Mouse (Mus musculus): Measurements from ENCODE around the gene Tiam2. TPM values are rescaled to one million over a fixed set of nuclear protein-coding genes. Genes with fewer than 3 reads are reported as not detected.

The Tiam2 gene
- polyA plus RNA-seq, 1 experiment from 2014 or later, result 6.0 TPM

- H3K4me3 ChIP-seq (ENCODE audit: low read length), result no peak overlapping the region
- ATAC-seq (ENCODE audit: low read depth), result no peak
- H3K4me1 ChIP-seq (replicated peaks; ENCODE audit: control insufficient read depth, insufficient read depth, low read length), result no peaks in the 10 kb centered on the region
- H3K27me3 ChIP-seq (ENCODE audit: control insufficient read depth, insufficient read depth, low read depth, low read length), result no peaks in the 10 kb centered on the region
- 88% methylated on average over 1 of the region's 1 CpGs for WGBS
- no peak overlapping the region for H3K4me2 ChIP-seq (ENCODE audit: low read depth, low read length)
- H3K27ac ChIP-seq (ENCODE audit: low read length), result no peak overlapping the region
- no peak overlapping the region for H3K9ac ChIP-seq (ENCODE audit: low read length)
- no peaks in the 10 kb centered on the region for H3K36me3 ChIP-seq (ENCODE audit: control insufficient read depth, insufficient read depth, low read length)
- H3K9me3 ChIP-seq (ENCODE audit: control insufficient read depth, low read length), result no peaks in the 10 kb centered on the region
Observed at GRCm38 (mm10) chr17:3505711-3506110, 179.3 kb downstream of the Tiam2 start.

- H3K4me1 ChIP-seq (replicated peaks; ENCODE audit: control insufficient read depth, insufficient read depth, low read length), result no peaks in the 10 kb centered on the region
- no peak overlapping the region for H3K27ac ChIP-seq (ENCODE audit: low read length)
- H3K27me3 ChIP-seq (ENCODE audit: control insufficient read depth, insufficient read depth, low read depth, low read length), result no peaks in the 10 kb centered on the region
- H3K4me3 ChIP-seq (ENCODE audit: low read length), result no peak overlapping the region
- H3K9me3 ChIP-seq (ENCODE audit: control insufficient read depth, low read length), result no peaks in the 10 kb centered on the region
- no peak overlapping the region for H3K9ac ChIP-seq (ENCODE audit: low read length)
- WGBS, result 78% methylated on average over 8 of the region's 8 CpGs
- no peak for ATAC-seq (ENCODE audit: low read depth)
- H3K36me3 ChIP-seq (ENCODE audit: control insufficient read depth, insufficient read depth, low read length), result no peaks in the 10 kb centered on the region
- no peak overlapping the region for H3K4me2 ChIP-seq (ENCODE audit: low read depth, low read length)
Observed at GRCm38 (mm10) chr17:3506508-3506907, 180.1 kb downstream of the Tiam2 start.

GRCm38 (mm10) chr17:3509841-3510240 is 183.5 kb downstream of the Tiam2 start:
- Histone ChIP-seq H3K27me3 (ENCODE audit: control insufficient read depth, insufficient read depth, low read depth, low read length) (no peaks in the 10 kb centered on the region), H3K36me3 (ENCODE audit: control insufficient read depth, insufficient read depth, low read length) (no peaks in the 10 kb centered on the region), H3K4me2 (ENCODE audit: low read depth, low read length) (no peak overlapping the region), H3K9ac (ENCODE audit: low read length) (no peak overlapping the region), H3K4me1 (replicated peaks; ENCODE audit: control insufficient read depth, insufficient read depth, low read length) (no peaks in the 10 kb centered on the region), H3K27ac (ENCODE audit: low read length) (no peak overlapping the region), H3K4me3 (ENCODE audit: low read length) (no peak overlapping the region), H3K9me3 (ENCODE audit: control insufficient read depth, low read length) (no peaks in the 10 kb centered on the region)
- WGBS, result 11% methylated on average over 1 of the region's 1 CpGs
- ATAC-seq (ENCODE audit: low read depth), result no peak; the same call in 1 of the 2 replicates

GRCm38 (mm10) chr17:3514316-3514715 is 187.9 kb downstream of the Tiam2 start:
- no peak overlapping the region for H3K4me3 ChIP-seq (ENCODE audit: low read length)
- no peak overlapping the region for H3K9ac ChIP-seq (ENCODE audit: low read length)
- no peak overlapping the region for H3K4me2 ChIP-seq (ENCODE audit: low read depth, low read length)
- H3K27me3 ChIP-seq (ENCODE audit: control insufficient read depth, insufficient read depth, low read depth, low read length), result no peaks in the 10 kb centered on the region
- WGBS, result 82% methylated on average over 5 of the region's 5 CpGs
- no peaks in the 10 kb centered on the region for H3K9me3 ChIP-seq (ENCODE audit: control insufficient read depth, low read length)
- H3K36me3 ChIP-seq (ENCODE audit: control insufficient read depth, insufficient read depth, low read length), result peaks cover 5% of the 10 kb centered on the region
- H3K4me1 ChIP-seq (replicated peaks; ENCODE audit: control insufficient read depth, insufficient read depth, low read length), result no peaks in the 10 kb centered on the region
- no peak overlapping the region for H3K27ac ChIP-seq (ENCODE audit: low read length)
- ATAC-seq (ENCODE audit: low read depth), result no peak

- no peaks in the 10 kb centered on the region for H3K27me3 ChIP-seq (ENCODE audit: control insufficient read depth, insufficient read depth, low read depth, low read length)
- no peak overlapping the region for H3K9ac ChIP-seq (ENCODE audit: low read length)
- no peak overlapping the region for H3K4me3 ChIP-seq (ENCODE audit: low read length)
- H3K4me2 ChIP-seq (ENCODE audit: low read depth, low read length), result no peak overlapping the region
- H3K9me3 ChIP-seq (ENCODE audit: control insufficient read depth, low read length), result no peaks in the 10 kb centered on the region
- no peak overlapping the region for H3K27ac ChIP-seq (ENCODE audit: low read length)
- no peaks in the 10 kb centered on the region for H3K4me1 ChIP-seq (replicated peaks; ENCODE audit: control insufficient read depth, insufficient read depth, low read length)
- no peak for ATAC-seq (ENCODE audit: low read depth)
- H3K36me3 ChIP-seq (ENCODE audit: control insufficient read depth, insufficient read depth, low read length), result peaks cover 5% of the 10 kb centered on the region
- 89% methylated on average over 8 of the region's 8 CpGs for WGBS
Observed at GRCm38 (mm10) chr17:3515851-3516250, 189.5 kb downstream of the Tiam2 start.

- Histone ChIP-seq H3K9me3 (ENCODE audit: control insufficient read depth, low read length) (no peaks in the 10 kb centered on the region), H3K27me3 (ENCODE audit: control insufficient read depth, insufficient read depth, low read depth, low read length) (no peaks in the 10 kb centered on the region), H3K9ac (ENCODE audit: low read length) (no peak overlapping the region), H3K4me2 (ENCODE audit: low read depth, low read length) (no peak overlapping the region), H3K27ac (ENCODE audit: low read length) (no peak overlapping the region), H3K4me3 (ENCODE audit: low read length) (no peak overlapping the region), H3K36me3 (ENCODE audit: control insufficient read depth, insufficient read depth, low read length) (peaks cover 5% of the 10 kb centered on the region), H3K4me1 (replicated peaks; ENCODE audit: control insufficient read depth, insufficient read depth, low read length) (no peaks in the 10 kb centered on the region)
- no peak for ATAC-seq (ENCODE audit: low read depth)
- WGBS, result 65% methylated on average over 9 of the region's 9 CpGs
Observed at GRCm38 (mm10) chr17:3516406-3516805, 190.0 kb downstream of the Tiam2 start.

- H3K9me3 ChIP-seq (ENCODE audit: control insufficient read depth, low read length), result no peaks in the 10 kb centered on the region
- no peak overlapping the region for H3K4me2 ChIP-seq (ENCODE audit: low read depth, low read length)
- no peak overlapping the region for H3K4me3 ChIP-seq (ENCODE audit: low read length)
- WGBS, result 91% methylated on average over 5 of the region's 5 CpGs
- no peak overlapping the region for H3K27ac ChIP-seq (ENCODE audit: low read length)
- H3K9ac ChIP-seq (ENCODE audit: low read length), result no peak overlapping the region
- no peak for ATAC-seq (ENCODE audit: low read depth)
- H3K36me3 ChIP-seq (ENCODE audit: control insufficient read depth, insufficient read depth, low read length), result peaks cover 5% of the 10 kb centered on the region
- no peaks in the 10 kb centered on the region for H3K4me1 ChIP-seq (replicated peaks; ENCODE audit: control insufficient read depth, insufficient read depth, low read length)
- no peaks in the 10 kb centered on the region for H3K27me3 ChIP-seq (ENCODE audit: control insufficient read depth, insufficient read depth, low read depth, low read length)
Observed at GRCm38 (mm10) chr17:3520344-3520743, 194.0 kb downstream of the Tiam2 start.

GRCm38 (mm10) chr17:3527841-3528471 is 201.6 kb downstream of the Tiam2 start:
- Histone ChIP-seq H3K9me3 (ENCODE audit: control insufficient read depth, low read length) (no peaks in the 10 kb centered on the region), H3K36me3 (ENCODE audit: control insufficient read depth, insufficient read depth, low read length) (no peaks in the 10 kb centered on the region), H3K4me3 (ENCODE audit: low read length) (no peak overlapping the region), H3K9ac (ENCODE audit: low read length) (no peak overlapping the region), H3K27me3 (ENCODE audit: control insufficient read depth, insufficient read depth, low read depth, low read length) (no peaks in the 10 kb centered on the region), H3K4me2 (ENCODE audit: low read depth, low read length) (no peak overlapping the region), H3K4me1 (replicated peaks; ENCODE audit: control insufficient read depth, insufficient read depth, low read length) (no peaks in the 10 kb centered on the region), H3K27ac (ENCODE audit: low read length) (no peak overlapping the region)
- 73% methylated on average over 6 of the region's 6 CpGs for whole genome bisulfite sequencing
- ATAC-seq (ENCODE audit: low read depth), result no peak

- H3K9me3 ChIP-seq (ENCODE audit: control insufficient read depth, low read length), result no peaks in the 10 kb centered on the region
- no peak overlapping the region for H3K27ac ChIP-seq (ENCODE audit: low read length)
- H3K4me3 ChIP-seq (ENCODE audit: low read length), result no peak overlapping the region
- H3K9ac ChIP-seq (ENCODE audit: low read length), result no peak overlapping the region
- 38% methylated on average over 3 of the region's 3 CpGs for WGBS
- ATAC-seq (ENCODE audit: low read depth), result no peak
- H3K4me1 ChIP-seq (replicated peaks; ENCODE audit: control insufficient read depth, insufficient read depth, low read length), result no peaks in the 10 kb centered on the region
- H3K36me3 ChIP-seq (ENCODE audit: control insufficient read depth, insufficient read depth, low read length), result no peaks in the 10 kb centered on the region
- H3K27me3 ChIP-seq (ENCODE audit: control insufficient read depth, insufficient read depth, low read depth, low read length), result no peaks in the 10 kb centered on the region
- H3K4me2 ChIP-seq (ENCODE audit: low read depth, low read length), result no peak overlapping the region
Observed at GRCm38 (mm10) chr17:3529523-3529922, 203.2 kb downstream of the Tiam2 start.

- Histone ChIP-seq H3K36me3 (ENCODE audit: control insufficient read depth, insufficient read depth, low read length) (no peaks in the 10 kb centered on the region), H3K4me3 (ENCODE audit: low read length) (no peak overlapping the region), H3K9me3 (ENCODE audit: control insufficient read depth, low read length) (no peaks in the 10 kb centered on the region), H3K9ac (ENCODE audit: low read length) (no peak overlapping the region), H3K27ac (ENCODE audit: low read length) (no peak overlapping the region), H3K27me3 (ENCODE audit: control insufficient read depth, insufficient read depth, low read depth, low read length) (no peaks in the 10 kb centered on the region), H3K4me1 (replicated peaks; ENCODE audit: control insufficient read depth, insufficient read depth, low read length) (no peaks in the 10 kb centered on the region), H3K4me2 (ENCODE audit: low read depth, low read length) (no peak overlapping the region)
- 77% methylated on average over 7 of the region's 7 CpGs for WGBS
- no peak for ATAC-seq (ENCODE audit: low read depth)
Observed at GRCm38 (mm10) chr17:3530549-3530948, 204.2 kb downstream of the Tiam2 start.

All from lung, embryonic 16.5 days (tissue).